Mouse (Mus musculus): ENCODE data around the gene Enox1. TPM values are rescaled to one million over a fixed set of nuclear protein-coding genes. Genes with fewer than 3 reads are reported as not detected.

The Enox1 gene
- polyA plus RNA-seq, 1 experiment from 2014 or later, result 19.8 TPM

- peaks cover 3% of the 10 kb centered on the region; the same call in 1 of the 2 replicates for H3K4me1 ChIP-seq
- H3K27me3 ChIP-seq, result no peaks in the 10 kb centered on the region
- no peak overlapping the region for H3K4me3 ChIP-seq (replicated peaks)
- ATAC-seq (ENCODE audit: insufficient number of reproducible peaks, low FRiP score, low TSS enrichment, low read depth), result no peak
- 97% methylated on average over 6 of the region's 6 CpGs for WGBS
- H3K36me3 ChIP-seq, result no peaks in the 10 kb centered on the region
- no peak overlapping the region for H3K27ac ChIP-seq (replicated peaks)
- H3K9ac ChIP-seq, result no peak overlapping the region
- no peak overlapping the region for H3K4me2 ChIP-seq (replicated peaks)
- H3K9me3 ChIP-seq (replicated peaks), result no peaks in the 10 kb centered on the region
Observed at GRCm38 (mm10) chr14:77275607-77276006, 119.0 kb downstream of the Enox1 start.

GRCm38 (mm10) chr14:77279143-77279542 is 122.6 kb downstream of the Enox1 start:
- no peaks in the 10 kb centered on the region for H3K9me3 ChIP-seq (replicated peaks)
- H3K4me2 ChIP-seq (replicated peaks), result no peak overlapping the region
- 78% methylated on average over 4 of the region's 4 CpGs for WGBS
- H3K4me1 ChIP-seq, result no peaks in the 10 kb centered on the region
- ATAC-seq (ENCODE audit: insufficient number of reproducible peaks, low FRiP score, low TSS enrichment, low read depth), result no peak
- no peak overlapping the region for H3K27ac ChIP-seq (replicated peaks)
- no peak overlapping the region for H3K4me3 ChIP-seq (replicated peaks)
- H3K27me3 ChIP-seq, result no peaks in the 10 kb centered on the region
- no peaks in the 10 kb centered on the region for H3K36me3 ChIP-seq
- no peak overlapping the region for H3K9ac ChIP-seq

- Histone ChIP-seq H3K9ac (no peak overlapping the region), H3K27ac (replicated peaks) (no peak overlapping the region), H3K4me2 (replicated peaks) (no peak overlapping the region), H3K4me1 (no peaks in the 10 kb centered on the region), H3K36me3 (no peaks in the 10 kb centered on the region), H3K4me3 (replicated peaks) (no peak overlapping the region), H3K27me3 (no peaks in the 10 kb centered on the region), H3K9me3 (replicated peaks) (no peaks in the 10 kb centered on the region)
- WGBS, result 90% methylated on average over 2 of the region's 2 CpGs
- ATAC-seq (ENCODE audit: insufficient number of reproducible peaks, low FRiP score, low TSS enrichment, low read depth), result no peak
Observed at GRCm38 (mm10) chr14:77280454-77280853, 123.9 kb downstream of the Enox1 start.

GRCm38 (mm10) chr14:77280893-77281292 is 124.3 kb downstream of the Enox1 start:
- WGBS, result 68% methylated on average over 7 of the region's 7 CpGs

GRCm38 (mm10) chr14:77283939-77284338 is 127.4 kb downstream of the Enox1 start:
- no peak for ATAC-seq (ENCODE audit: insufficient number of reproducible peaks, low FRiP score, low TSS enrichment, low read depth)
- H3K9me3 ChIP-seq (replicated peaks), result no peaks in the 10 kb centered on the region
- H3K27ac ChIP-seq (replicated peaks), result no peak overlapping the region
- no peak overlapping the region for H3K4me3 ChIP-seq (replicated peaks)
- H3K4me1 ChIP-seq, result no peaks in the 10 kb centered on the region
- no peaks in the 10 kb centered on the region for H3K36me3 ChIP-seq
- WGBS, result 71% methylated on average over 4 of the region's 4 CpGs
- H3K4me2 ChIP-seq (replicated peaks), result no peak overlapping the region
- H3K9ac ChIP-seq, result no peak overlapping the region
- H3K27me3 ChIP-seq, result no peaks in the 10 kb centered on the region

More at GRCm38 (mm10) chr14:77280893-77281292, 124.3 kb downstream of the Enox1 start:
- Histone ChIP-seq H3K4me1 (no peaks in the 10 kb centered on the region), H3K9me3 (replicated peaks) (no peaks in the 10 kb centered on the region), H3K9ac (no peak overlapping the region), H3K27me3 (no peaks in the 10 kb centered on the region), H3K27ac (replicated peaks) (no peak overlapping the region), H3K4me2 (replicated peaks) (no peak overlapping the region), H3K4me3 (replicated peaks) (no peak overlapping the region), H3K36me3 (no peaks in the 10 kb centered on the region)
- ATAC-seq (ENCODE audit: insufficient number of reproducible peaks, low FRiP score, low TSS enrichment, low read depth), result no peak

GRCm38 (mm10) chr14:77285453-77285852 is 128.9 kb downstream of the Enox1 start:
- 77% methylated on average over 3 of the region's 3 CpGs for WGBS
- Histone ChIP-seq H3K27ac (replicated peaks) (no peak overlapping the region), H3K4me1 (no peaks in the 10 kb centered on the region), H3K9ac (no peak overlapping the region), H3K27me3 (no peaks in the 10 kb centered on the region), H3K9me3 (replicated peaks) (no peaks in the 10 kb centered on the region), H3K4me2 (replicated peaks) (no peak overlapping the region), H3K36me3 (no peaks in the 10 kb centered on the region), H3K4me3 (replicated peaks) (no peak overlapping the region)
- no peak for ATAC-seq (ENCODE audit: insufficient number of reproducible peaks, low FRiP score, low TSS enrichment, low read depth)

- Histone ChIP-seq H3K4me1 (no peaks in the 10 kb centered on the region), H3K4me2 (replicated peaks) (no peak overlapping the region), H3K27me3 (no peaks in the 10 kb centered on the region), H3K9me3 (replicated peaks) (no peaks in the 10 kb centered on the region), H3K27ac (replicated peaks) (no peak overlapping the region), H3K4me3 (replicated peaks) (no peak overlapping the region), H3K9ac (no peak overlapping the region), H3K36me3 (no peaks in the 10 kb centered on the region)
- 89% methylated on average over 5 of the region's 5 CpGs for WGBS
- no peak for ATAC-seq (ENCODE audit: insufficient number of reproducible peaks, low FRiP score, low TSS enrichment, low read depth)
Observed at GRCm38 (mm10) chr14:77291756-77292155, 135.2 kb downstream of the Enox1 start.

- Histone ChIP-seq H3K9ac (no peak overlapping the region), H3K27ac (replicated peaks) (no peak overlapping the region), H3K4me3 (replicated peaks) (no peak overlapping the region), H3K4me1 (no peaks in the 10 kb centered on the region), H3K36me3 (no peaks in the 10 kb centered on the region), H3K9me3 (replicated peaks) (no peaks in the 10 kb centered on the region), H3K27me3 (no peaks in the 10 kb centered on the region), H3K4me2 (replicated peaks) (no peak overlapping the region)
- WGBS, result 56% methylated on average over 4 of the region's 4 CpGs
- ATAC-seq (ENCODE audit: insufficient number of reproducible peaks, low FRiP score, low TSS enrichment, low read depth), result no peak
Observed at GRCm38 (mm10) chr14:77297039-77297438, 140.5 kb downstream of the Enox1 start.

- H3K27ac ChIP-seq (replicated peaks), result no peak overlapping the region
Observed at GRCm38 (mm10) chr14:77298327-77298726, 141.8 kb downstream of the Enox1 start.

GRCm38 (mm10) chr14:77309571-77309970 is 153.0 kb downstream of the Enox1 start:
- no peaks in the 10 kb centered on the region for H3K27me3 ChIP-seq
- no peak overlapping the region for H3K27ac ChIP-seq (replicated peaks)
- ATAC-seq (ENCODE audit: insufficient number of reproducible peaks, low FRiP score, low TSS enrichment, low read depth), result no peak
- 53% methylated on average over 3 of the region's 3 CpGs for WGBS
- 0 out of 2 replicates have a peak, but pooled peaks cover 4% of the 10 kb centered on the region for H3K4me1 ChIP-seq
- H3K9ac ChIP-seq, result no peak overlapping the region
- no peak overlapping the region for H3K4me2 ChIP-seq (replicated peaks)
- no peaks in the 10 kb centered on the region for H3K36me3 ChIP-seq
- H3K9me3 ChIP-seq (replicated peaks), result no peaks in the 10 kb centered on the region
- H3K4me3 ChIP-seq (replicated peaks), result no peak overlapping the region

More at GRCm38 (mm10) chr14:77298327-77298726, 141.8 kb downstream of the Enox1 start:
- Histone ChIP-seq H3K36me3 (no peaks in the 10 kb centered on the region), H3K9ac (no peak overlapping the region), H3K4me2 (replicated peaks) (no peak overlapping the region), H3K9me3 (replicated peaks) (no peaks in the 10 kb centered on the region), H3K4me3 (replicated peaks) (no peak overlapping the region), H3K27me3 (no peaks in the 10 kb centered on the region), H3K4me1 (no peaks in the 10 kb centered on the region)
- no peak for ATAC-seq (ENCODE audit: insufficient number of reproducible peaks, low FRiP score, low TSS enrichment, low read depth)
- 69% methylated on average over 3 of the region's 3 CpGs for WGBS

- no peak overlapping the region for H3K9ac ChIP-seq
- no peaks in the 10 kb centered on the region for H3K36me3 ChIP-seq
- H3K4me1 ChIP-seq, result 0 out of 2 replicates have a peak, but pooled peaks cover 4% of the 10 kb centered on the region
- no peak overlapping the region for H3K4me3 ChIP-seq (replicated peaks)
- 52% methylated on average over 6 of the region's 6 CpGs for WGBS
- no peak overlapping the region for H3K4me2 ChIP-seq (replicated peaks)
- H3K9me3 ChIP-seq (replicated peaks), result no peaks in the 10 kb centered on the region
- H3K27me3 ChIP-seq, result no peaks in the 10 kb centered on the region
- ATAC-seq (ENCODE audit: insufficient number of reproducible peaks, low FRiP score, low TSS enrichment, low read depth), result no peak
- no peak overlapping the region for H3K27ac ChIP-seq (replicated peaks)
Observed at GRCm38 (mm10) chr14:77311456-77311855, 154.9 kb downstream of the Enox1 start.

GRCm38 (mm10) chr14:77319396-77319795 is 162.8 kb downstream of the Enox1 start:
- Histone ChIP-seq H3K4me3 (replicated peaks) (no peak overlapping the region), H3K27ac (replicated peaks) (no peak overlapping the region), H3K36me3 (no peaks in the 10 kb centered on the region), H3K9me3 (replicated peaks) (no peaks in the 10 kb centered on the region), H3K4me2 (replicated peaks) (no peak overlapping the region), H3K4me1 (no peaks in the 10 kb centered on the region), H3K27me3 (no peaks in the 10 kb centered on the region), H3K9ac (no peak overlapping the region)
- WGBS, result 71% methylated on average over 7 of the region's 7 CpGs
- no peak for ATAC-seq (ENCODE audit: insufficient number of reproducible peaks, low FRiP score, low TSS enrichment, low read depth)

Data from embryonic facial prominence, embryonic 15.5 days (tissue).